Mouse (Mus musculus): Measurements from ENCODE around the gene Pde1a. TPM values are rescaled to one million over a fixed set of nuclear protein-coding genes. Genes with fewer than 3 reads are reported as not detected.

The Pde1a gene
- polyA plus RNA-seq, 1 experiment from 2014 or later: 4.3 TPM

Other genes with a start within 250 kb of the Pde1a start
- gene Prdx6b, start 163.0 kb upstream of the Pde1a start, polyA plus RNA-seq (2015; fragmentation: Nextera tagmentation; extraction: Ambion mirVana): not detected in 2 replicates
- gene Dnajc10, start 186.0 kb upstream of the Pde1a start, polyA plus RNA-seq (2015; fragmentation: Nextera tagmentation; extraction: Ambion mirVana): 65.0 and 68.5 TPM in 2 replicates

All from midbrain, embryonic 13.5 days (tissue).